Mouse (Mus musculus) bone marrow, adult 2 months (tissue): ENCODE results near the gene Mypop. TPM values are rescaled to one million over a fixed set of nuclear protein-coding genes. Genes with fewer than 3 reads are reported as not detected.

Source experiments
- H3K27ac ChIP-seq: fragments of 200-500 bp; 2 replicates; pipeline ENCODE4 v1.5.1; 2012; ENCODE audit warnings: low read depth, mild to moderate bottlenecking, control low read depth, inconsistent platforms, low read length; ENCODE audit not compliant: control insufficient read depth, poor library complexity, insufficient read depth
- H3K4me1 ChIP-seq: fragments of 200-500 bp; 2 replicates; pipeline ENCODE4 v1.6.1; 2011; ENCODE audit warnings: low read length; ENCODE audit not compliant: control insufficient read depth, insufficient read depth
- H3K4me3 ChIP-seq: fragments of 200-500 bp; replicated peaks from 2 replicates; pipeline ENCODE3; 2011; ENCODE audit warnings: mild to moderate bottlenecking, low read depth, low read length, control low read depth; ENCODE audit not compliant: control insufficient read depth
- CTCF ChIP-seq: fragments of 200-500 bp; IDR thresholded peaks from 2 replicates; pipeline ENCODE4 v1.5.1; 2011; ENCODE audit warnings: low read length, control low read depth; ENCODE audit not compliant: control insufficient read depth, insufficient read depth
- POLR2A ChIP-seq: fragments of 200-500 bp; IDR thresholded peaks from 2 replicates; pipeline ENCODE4 v1.6.1; 2011; ENCODE audit warnings: low read depth, mild to moderate bottlenecking, control low read depth, low read length, borderline replicate concordance; ENCODE audit not compliant: control insufficient read depth
- WGBS: fragments of 180-500 bp; shearing (Covaris S2); methylation state at CpG from one replicate; pipeline ENCODE4 v1.1.7; 2018; 5-methylcytosine and 5-hydroxymethylcytosine counted together
- polyA plus RNA-seq: library from polyadenylated mRNA; stranded (reverse); fragments of >200 nt; gene quantifications from 2 replicates; pipeline ENCODE4 v1.2.4, GENCODE M21; 2011; ENCODE audit warnings: low replicate concordance; ENCODE audit not compliant: missing spikeins, insufficient read depth, insufficient read length

Gene Mypop
- polyA plus RNA-seq, 1 experiment = 1.1 TPM

GRCm38 (mm10) chr7:18958384-18958766 is 32.7 kb upstream of the Mypop start:
- TF ChIP-seq CTCF (no peak), POLR2A (no peak)
- Histone ChIP-seq H3K27ac (no peak overlapping the region), H3K4me1 (no peaks in the 10 kb centered on the region), H3K4me3 (no peak overlapping the region)
- 4% methylated on average over 21 of the region's 21 CpGs for WGBS

GRCm38 (mm10) chr7:18959446-18959845 is 31.6 kb upstream of the Mypop start:
- TF ChIP-seq POLR2A (no peak), CTCF (no peak)
- Histone ChIP-seq H3K4me3 (no peak overlapping the region), H3K27ac (no peak overlapping the region), H3K4me1 (no peaks in the 10 kb centered on the region)
- WGBS = 15% methylated on average over 8 of the region's 8 CpGs

- H3K4me1 ChIP-seq = no peaks in the 10 kb centered on the region
- WGBS = 4% methylated on average over 17 of the region's 17 CpGs
- no peak overlapping the region for H3K27ac ChIP-seq
- no peak overlapping the region for H3K4me3 ChIP-seq
- TF ChIP-seq CTCF (no peak), POLR2A (no peak)
Observed at GRCm38 (mm10) chr7:18962171-18962792, 28.8 kb upstream of the Mypop start.

- WGBS = 4% methylated on average over 20 of the region's 20 CpGs
Observed at GRCm38 (mm10) chr7:18962795-18963194, 28.2 kb upstream of the Mypop start.

GRCm38 (mm10) chr7:18963294-18963843 is 27.7 kb upstream of the Mypop start:
- Histone ChIP-seq H3K4me3 (no peak overlapping the region), H3K4me1 (no peaks in the 10 kb centered on the region), H3K27ac (no peak overlapping the region)
- no peak for TF ChIP-seq CTCF
- TF ChIP-seq POLR2A = no peak
- WGBS = 5% methylated on average over 19 of the region's 19 CpGs

More at GRCm38 (mm10) chr7:18962795-18963194, 28.2 kb upstream of the Mypop start:
- H3K4me1 ChIP-seq = no peaks in the 10 kb centered on the region
- H3K27ac ChIP-seq = no peak overlapping the region
- TF ChIP-seq POLR2A = no peak
- no peak for TF ChIP-seq CTCF
- no peak overlapping the region for H3K4me3 ChIP-seq

GRCm38 (mm10) chr7:18965312-18965711 is 25.7 kb upstream of the Mypop start:
- H3K4me1 ChIP-seq = no peaks in the 10 kb centered on the region
- WGBS = 69% methylated on average over 5 of the region's 5 CpGs
- no peak overlapping the region for H3K27ac ChIP-seq
- TF ChIP-seq CTCF (no peak), POLR2A (no peak)
- no peak overlapping the region for H3K4me3 ChIP-seq

- H3K4me3 ChIP-seq = no peak overlapping the region
- TF ChIP-seq CTCF (no peak), POLR2A (no peak)
- H3K27ac ChIP-seq = no peak overlapping the region
- WGBS = 18% methylated on average over 8 of the region's 8 CpGs
- H3K4me1 ChIP-seq = no peaks in the 10 kb centered on the region
Observed at GRCm38 (mm10) chr7:18967603-18968002, 23.4 kb upstream of the Mypop start.

GRCm38 (mm10) chr7:18970956-18971355 is 20.1 kb upstream of the Mypop start:
- no peak; the same call in 1 of the 2 replicates for TF ChIP-seq CTCF
- no peak for TF ChIP-seq POLR2A
- no peak overlapping the region for H3K4me3 ChIP-seq
- H3K27ac ChIP-seq = no peak overlapping the region
- H3K4me1 ChIP-seq = no peaks in the 10 kb centered on the region
- 90% methylated on average over 3 of the region's 3 CpGs for WGBS
